13 mouse cellular contexts compared by ENCODE assay signal in the genomic region with DNA sequence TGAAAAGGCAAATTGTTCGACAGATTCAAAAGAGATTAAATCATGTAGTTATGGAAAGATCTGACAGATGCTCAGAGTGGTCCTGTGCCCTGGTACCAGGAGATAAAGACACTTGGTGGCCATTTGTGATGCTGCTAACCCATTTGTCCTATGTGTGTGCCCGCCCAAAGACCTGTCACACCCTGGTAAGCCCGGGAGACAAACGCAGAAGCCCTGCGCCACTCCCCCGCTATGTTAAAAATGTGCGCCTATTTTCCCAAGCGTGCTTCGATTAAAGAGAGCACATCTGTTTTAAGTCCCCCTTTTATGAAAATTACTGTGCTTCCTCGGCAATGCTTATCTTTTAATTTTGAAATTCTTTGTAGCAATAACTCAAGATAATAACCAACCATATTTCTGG. TPM values are rescaled to one million over a fixed set of nuclear protein-coding genes. Genes with fewer than 3 reads are reported as not detected.
DNase-seq lines count a peak whose midpoint lies in the region; ATAC-seq and TF ChIP-seq lines count a peak whose summit lies in the region.
"Had no signal": no experiment of that assay in that cellular context is flagged by ENCODE, and none has a peak within 500 bp of the region (broad histone marks: within the 10 kb centered on the region; RNA-seq: fewer than 3 reads in every experiment).

No protein-coding gene starts in this region.

- H3K4me3 ChIP-seq in forebrain, embryonic 12.5 days (replicated peaks) = no peak overlapping the region
- H3K4me3 ChIP-seq in forebrain, embryonic 16.5 days (replicated peaks; ENCODE audit: low read length) = no peak overlapping the region
- H3K4me3 ChIP-seq in midbrain, embryonic 10.5 days = peak overlapping the region; percentile 34
- no peak overlapping the region for H3K4me3 ChIP-seq in midbrain, postnatal 0 days (ENCODE audit: low read depth, low read length)
- H3K4me3 ChIP-seq in midbrain, embryonic 12.5 days = no peak overlapping the region

- ATAC-seq in forebrain, embryonic 12.5 days (ENCODE audit: low FRiP score) = no peak
- no peak for ATAC-seq in forebrain, embryonic 16.5 days
- ATAC-seq in midbrain, postnatal 0 days (ENCODE audit: low FRiP score) = no peak
- no peak for ATAC-seq in midbrain, embryonic 12.5 days (ENCODE audit: low FRiP score, low read depth)

- 12% methylated on average over 10 of the region's 10 CpGs for WGBS in forebrain, embryonic 12.5 days
- WGBS in forebrain, embryonic 16.5 days = 10% methylated on average over 10 of the region's 10 CpGs
- 13% methylated on average over 10 of the region's 10 CpGs for whole genome bisulfite sequencing in midbrain, embryonic 10.5 days
- 14% methylated on average over 10 of the region's 10 CpGs for WGBS in midbrain, postnatal 0 days
- WGBS in midbrain, embryonic 12.5 days = 6% methylated on average over 10 of the region's 10 CpGs

- H3K27me3 ChIP-seq in forebrain, embryonic 12.5 days = no peaks in the 10 kb centered on the region
- H3K27me3 ChIP-seq in forebrain, embryonic 16.5 days (replicated peaks; ENCODE audit: control insufficient read depth, insufficient read depth, low read length) = no peaks in the 10 kb centered on the region
- H3K27me3 ChIP-seq in midbrain, embryonic 10.5 days (ENCODE audit: low read depth, poor library complexity, severe bottlenecking) = peaks cover 5% of the 10 kb centered on the region; the same call in 1 of the 2 replicates
- no peaks in the 10 kb centered on the region for H3K27me3 ChIP-seq in midbrain, postnatal 0 days (ENCODE audit: insufficient read depth, low read length)
- no peaks in the 10 kb centered on the region for H3K27me3 ChIP-seq in midbrain, embryonic 12.5 days

- peak; percentile 34 for DNase-seq in midbrain, embryonic 10.5 days (ENCODE audit: low spot score)
- DNase-seq in midbrain, postnatal 0 days (ENCODE audit: low spot score) = no peak
- DNase-seq in ovary, postnatal 36 days (ENCODE audit: low spot score) = no peak
- DNase-seq in spleen, postnatal 36 days (ENCODE audit: low spot score in 2 of 2) = no peak
- DNase-seq in ovary, adult 18-20 months (ENCODE audit: low spot score) = no peak
- DNase-seq: gastrocnemius, postnatal 25 days had no signal

- no peaks in the 10 kb centered on the region for H3K36me3 ChIP-seq in forebrain, embryonic 12.5 days (replicated peaks)
- H3K36me3 ChIP-seq in forebrain, embryonic 16.5 days (ENCODE audit: control insufficient read depth, insufficient read depth) = no peaks in the 10 kb centered on the region
- H3K36me3 ChIP-seq in midbrain, embryonic 10.5 days = no peaks in the 10 kb centered on the region
- no peaks in the 10 kb centered on the region for H3K36me3 ChIP-seq in midbrain, postnatal 0 days (ENCODE audit: insufficient read depth, low read length)
- no peaks in the 10 kb centered on the region for H3K36me3 ChIP-seq in midbrain, embryonic 12.5 days

- H3K4me2 ChIP-seq in forebrain, embryonic 12.5 days = peak overlapping the region; percentile 28; the same call in 1 of the 2 replicates
- no peak overlapping the region; the same call in 1 of the 2 replicates for H3K4me2 ChIP-seq in forebrain, embryonic 16.5 days (ENCODE audit: low read length)
- H3K4me2 ChIP-seq in midbrain, postnatal 0 days (ENCODE audit: low read depth, low read length, poor library complexity, severe bottlenecking) = no peak overlapping the region
- H3K4me2 ChIP-seq in midbrain, embryonic 12.5 days (replicated peaks) = peak overlapping the region; percentile 34

- H3K9ac ChIP-seq in forebrain, embryonic 12.5 days = no peak overlapping the region
- no peak overlapping the region for H3K9ac ChIP-seq in forebrain, embryonic 16.5 days (replicated peaks; ENCODE audit: low read depth, low read length)
- no peak overlapping the region for H3K9ac ChIP-seq in midbrain, postnatal 0 days (replicated peaks; ENCODE audit: low read length, poor library complexity, severe bottlenecking)
- H3K9ac ChIP-seq in midbrain, embryonic 12.5 days (replicated peaks) = 0 out of 2 replicates have a peak overlapping the region, but pooled peaks have one; percentile 20

- H3K9me3 ChIP-seq in forebrain, embryonic 12.5 days = no peaks in the 10 kb centered on the region
- H3K9me3 ChIP-seq in forebrain, embryonic 16.5 days (ENCODE audit: control insufficient read depth, low read length) = no peaks in the 10 kb centered on the region
- no peaks in the 10 kb centered on the region; the same call in 1 of the 2 replicates for H3K9me3 ChIP-seq in midbrain, embryonic 10.5 days (replicated peaks)
- no peaks in the 10 kb centered on the region for H3K9me3 ChIP-seq in midbrain, postnatal 0 days (ENCODE audit: low read length)
- peaks cover 7% of the 10 kb centered on the region; the same call in 1 of the 2 replicates for H3K9me3 ChIP-seq in midbrain, embryonic 12.5 days

- TF ChIP-seq CTCF in midbrain, postnatal 0 days (IDR thresholded peaks at IDR 0.05) = no peak

- H3K27ac ChIP-seq in forebrain, embryonic 12.5 days = no peak overlapping the region; the same call in 1 of the 2 replicates
- H3K27ac ChIP-seq in forebrain, embryonic 16.5 days (ENCODE audit: low read length) = no peak overlapping the region
- H3K27ac ChIP-seq in midbrain, embryonic 10.5 days (replicated peaks) = peak overlapping the region; percentile 76
- H3K27ac ChIP-seq in midbrain, postnatal 0 days (ENCODE audit: low read depth, low read length) = no peak overlapping the region
- peak overlapping the region; percentile 61; the same call in 1 of the 2 replicates for H3K27ac ChIP-seq in midbrain, embryonic 12.5 days (replicated peaks)
- H3K27ac ChIP-seq: macrophage had no signal

- H3K4me1 ChIP-seq in forebrain, embryonic 12.5 days = peaks cover 14% of the 10 kb centered on the region
- 0 out of 2 replicates have a peak, but pooled peaks cover 3% of the 10 kb centered on the region for H3K4me1 ChIP-seq in forebrain, embryonic 16.5 days (replicated peaks; ENCODE audit: control insufficient read depth, insufficient read depth, low read length)
- peaks cover 22% of the 10 kb centered on the region for H3K4me1 ChIP-seq in midbrain, embryonic 10.5 days
- 0 out of 2 replicates have a peak, but pooled peaks cover 2% of the 10 kb centered on the region for H3K4me1 ChIP-seq in midbrain, postnatal 0 days (ENCODE audit: insufficient read depth, low read length)
- H3K4me1 ChIP-seq in midbrain, embryonic 12.5 days = peaks cover 14% of the 10 kb centered on the region

RNA-seq across cellular contexts. Expression of a gene that starts 1.4 kb away (rescaled TPM):
- polyA plus RNA-seq in forebrain, embryonic 12.5 days (2016; fragmentation: Nextera tagmentation; extraction: Ambion mirVana) = not detected in 2 replicates
- 0.30 and 0.35 TPM in 2 replicates for polyA plus RNA-seq in forebrain, embryonic 16.5 days (2015; fragmentation: Nextera tagmentation; extraction: Ambion mirVana)
- polyA plus RNA-seq in midbrain, embryonic 10.5 days (2016; fragmentation: Nextera tagmentation; extraction: Ambion mirVana) = 0.19 TPM in 1 of 2 replicates, not detected in the other
- 0.22 and 0.76 TPM in 2 replicates for total RNA-seq in midbrain, postnatal 0 days (2014; rRNA removed)
- 0.45 and 0.47 TPM in 2 replicates for polyA plus RNA-seq in midbrain, postnatal 0 days (2015; fragmentation: Nextera tagmentation; extraction: Ambion mirVana)
- 0.17 and 0.24 TPM in 2 replicates for polyA plus RNA-seq in midbrain, embryonic 12.5 days (2016; fragmentation: Nextera tagmentation; extraction: Ambion mirVana)
- total RNA-seq: adrenal gland, adult 18-20 months; gastrocnemius, postnatal 25 days had no signal
- polyA plus RNA-seq: embryonic facial prominence, embryonic 11.5 days; macrophage; spleen, adult 2 months had no signal

Comparison
In these comparisons a context has a peak if more than half of its experiments do, and no peak if none do; other contexts are left out.
1. H3K27ac ChIP-seq: peak in midbrain, embryonic 10.5 days (single experiment) and midbrain, embryonic 12.5 days (single experiment); none in forebrain, embryonic 12.5 days (single experiment), forebrain, embryonic 16.5 days (single experiment) and midbrain, postnatal 0 days (single experiment).
2. H3K4me2 ChIP-seq: peak in forebrain, embryonic 12.5 days (single experiment) and midbrain, embryonic 12.5 days (single experiment); none in forebrain, embryonic 16.5 days (single experiment) and midbrain, postnatal 0 days (single experiment).